ENCODE assay signal across 17 mouse cellular contexts in genomic region chr16:25088649-25089019, GRCm38 (mm10).
"Had no signal": no experiment of that assay in that cellular context is flagged by ENCODE, and none has a peak within 500 bp of the region (broad histone marks: within the 10 kb centered on the region; RNA-seq: fewer than 3 reads in every experiment).

No protein-coding gene starts in this region.

- H3K27me3 ChIP-seq: lung, embryonic 15.5 days; megakaryocyte, embryonic 14.5 days; midbrain, embryonic 13.5 days; midbrain, embryonic 15.5 days; neural tube, embryonic 12.5 days; stomach, embryonic 15.5 days had no signal

- H3K27ac ChIP-seq: lung, embryonic 15.5 days; macrophage; midbrain, embryonic 13.5 days; midbrain, embryonic 15.5 days; neural tube, embryonic 12.5 days; stomach, embryonic 15.5 days; stomach, postnatal 0 days had no signal

- ATAC-seq: lung, postnatal 0 days; midbrain, embryonic 13.5 days; midbrain, embryonic 15.5 days had no signal

- H3K36me3 ChIP-seq: lung, embryonic 15.5 days; midbrain, embryonic 13.5 days; midbrain, embryonic 15.5 days; neural tube, embryonic 12.5 days; stomach, embryonic 15.5 days had no signal

- H3K4me1 ChIP-seq: lung, embryonic 15.5 days; megakaryocyte, embryonic 14.5 days; midbrain, embryonic 13.5 days; midbrain, embryonic 15.5 days; neural tube, embryonic 12.5 days; stomach, embryonic 15.5 days had no signal

- DNase-seq: lung, adult 2 months; lung, postnatal 14 days; lung, postnatal 36 days; right cerebral cortex, postnatal 14 days; thymus, adult 2 months; thymus, postnatal 25 days; thymus, postnatal 4 days had no signal

- H3K4me3 ChIP-seq: lung, embryonic 15.5 days; megakaryocyte, embryonic 14.5 days; midbrain, embryonic 13.5 days; midbrain, embryonic 15.5 days; neural tube, embryonic 12.5 days; stomach, embryonic 15.5 days had no signal

- H3K9me3 ChIP-seq: lung, embryonic 15.5 days; megakaryocyte, embryonic 14.5 days; midbrain, embryonic 13.5 days; midbrain, embryonic 15.5 days; neural tube, embryonic 12.5 days; stomach, embryonic 15.5 days had no signal

- H3K9ac ChIP-seq: lung, embryonic 15.5 days; midbrain, embryonic 13.5 days; midbrain, embryonic 15.5 days; neural tube, embryonic 12.5 days; stomach, embryonic 15.5 days had no signal

- H3K4me2 ChIP-seq: lung, embryonic 15.5 days; midbrain, embryonic 11.5 days; midbrain, embryonic 13.5 days; midbrain, embryonic 15.5 days; neural tube, embryonic 12.5 days; stomach, embryonic 15.5 days had no signal
